Mouse (Mus musculus): Measurements from ENCODE around the gene Tmem101. TPM values are rescaled to one million over a fixed set of nuclear protein-coding genes. Genes with fewer than 3 reads are reported as not detected.

Gene Tmem101
- polyA plus RNA-seq, 1 experiment from 2014 or later = 26.3 TPM

DNA sequence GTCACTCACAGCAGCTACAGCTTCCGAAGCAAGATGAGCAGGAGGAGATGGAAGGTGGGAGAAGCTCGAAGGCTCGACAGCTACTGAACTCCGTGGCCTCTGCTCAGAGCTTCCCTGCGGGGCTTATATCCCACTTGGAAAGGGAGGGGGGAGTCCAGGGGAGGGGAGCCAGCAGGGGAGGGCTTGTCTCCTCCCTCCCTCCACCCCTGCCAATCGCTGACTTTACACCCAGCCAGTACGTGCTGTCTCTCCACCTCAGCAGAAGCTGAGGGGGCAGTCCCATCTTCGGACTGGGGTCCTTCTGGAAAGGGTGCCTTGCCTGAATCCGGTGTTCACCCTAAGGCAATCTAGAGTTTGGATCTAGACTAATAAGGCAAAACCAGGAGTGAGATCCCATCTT is 48.5 kb downstream of the Tmem101 start, which contains the start of gene Pyy:
Gene Pyy (minus strand): TSS at position 101 of the 400 bp plus-strand sequence.
- H3K9ac ChIP-seq = no peak within 1 kb of the TSS; the same call in 1 of the 2 replicates
- no peaks in the 10 kb centered on the region for H3K36me3 ChIP-seq (ENCODE audit: insufficient read depth)
- ATAC-seq (ENCODE audit: insufficient read depth) = no peak
- no peak within 1 kb of the TSS for H3K27ac ChIP-seq (ENCODE audit: low read depth)
- H3K4me2 ChIP-seq = peak within 1 kb of the TSS; percentile 49
- TF ChIP-seq CTCF (IDR thresholded peaks at IDR 0.05; ENCODE audit: low read depth) = no peak
- WGBS = 11% methylated on average over 9 of the region's 9 CpGs
- no peaks in the 10 kb centered on the region for H3K4me1 ChIP-seq (ENCODE audit: insufficient read depth)
- H3K4me3 ChIP-seq (ENCODE audit: low read depth, low read length) = peak within 1 kb of the TSS; percentile 17
- H3K9me3 ChIP-seq (ENCODE audit: low read depth, low read length) = no peaks in the 10 kb centered on the region
- H3K27me3 ChIP-seq (ENCODE audit: insufficient read depth, low read length) = peaks cover 50% of the 10 kb centered on the region
- DNase-seq = no peak

DNA sequence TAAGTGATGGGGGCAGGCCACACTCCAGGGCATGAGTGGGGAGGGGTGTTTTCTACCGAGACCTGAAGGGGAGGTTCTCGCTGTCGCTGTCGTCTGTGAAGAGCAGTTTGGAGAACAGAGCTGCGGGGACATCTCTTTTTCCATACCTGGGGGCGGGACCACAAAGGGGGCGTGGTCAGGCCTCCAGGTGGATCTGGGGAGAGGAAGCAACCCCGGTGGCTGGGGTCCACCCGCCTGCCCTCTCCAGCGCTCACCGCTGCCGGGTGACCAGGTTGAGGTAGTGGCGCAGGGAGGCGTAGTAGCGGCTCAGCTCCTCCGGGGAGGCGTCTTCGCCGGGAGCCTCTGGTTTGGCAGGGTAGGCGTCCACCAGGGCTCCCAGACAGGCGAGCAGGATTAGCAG is 49.3 kb downstream of the Tmem101 start:
- WGBS = 2% methylated on average over 21 of the region's 21 CpGs
- peak overlapping the region; percentile 49 for H3K4me2 ChIP-seq
- H3K9me3 ChIP-seq (ENCODE audit: low read depth, low read length) = no peaks in the 10 kb centered on the region
- TF ChIP-seq CTCF (IDR thresholded peaks at IDR 0.05; ENCODE audit: low read depth) = no peak
- peaks cover 52% of the 10 kb centered on the region for H3K27me3 ChIP-seq (ENCODE audit: insufficient read depth, low read length)
- H3K4me3 ChIP-seq (ENCODE audit: low read depth, low read length) = peak overlapping the region; percentile 17
- no peak for ATAC-seq (ENCODE audit: insufficient read depth)
- peak; percentile 6 for DNase-seq
- no peaks in the 10 kb centered on the region; the same call in 1 of the 2 replicates for H3K4me1 ChIP-seq (ENCODE audit: insufficient read depth)
- H3K27ac ChIP-seq (ENCODE audit: low read depth) = no peak overlapping the region
- H3K36me3 ChIP-seq (ENCODE audit: insufficient read depth) = no peaks in the 10 kb centered on the region
- H3K9ac ChIP-seq = no peak overlapping the region; the same call in 1 of the 2 replicates

Other genes starting within 250 kb of the Tmem101 start
- gene Sost, start 189.4 kb downstream of the Tmem101 start, polyA plus RNA-seq (2014; fragmentation: Nextera tagmentation; extraction: Ambion mirVana) = not detected in 2 replicates
- gene Cfap97d1, start 172.1 kb downstream of the Tmem101 start, polyA plus RNA-seq (2014; fragmentation: Nextera tagmentation; extraction: Ambion mirVana) = not detected in 2 replicates
- gene Dusp3, start 169.4 kb downstream of the Tmem101 start, polyA plus RNA-seq (2014; fragmentation: Nextera tagmentation; extraction: Ambion mirVana) = 15.7 and 16.9 TPM in 2 replicates
- 4.0 and 4.9 TPM in 2 replicates for gene Mpp3, start 127.9 kb downstream of the Tmem101 start, polyA plus RNA-seq (2014; fragmentation: Nextera tagmentation; extraction: Ambion mirVana)
- 0.17 and 0.23 TPM in 2 replicates for gene Cd300lg, start 114.9 kb downstream of the Tmem101 start, polyA plus RNA-seq (2014; fragmentation: Nextera tagmentation; extraction: Ambion mirVana)
- 4.9 and 6.3 TPM in 2 replicates for gene Mpp2, start 67.9 kb downstream of the Tmem101 start, polyA plus RNA-seq (2014; fragmentation: Nextera tagmentation; extraction: Ambion mirVana)
- gene Ppy, start 55.1 kb downstream of the Tmem101 start, polyA plus RNA-seq (2014; fragmentation: Nextera tagmentation; extraction: Ambion mirVana) = not detected in 2 replicates
- not detected in 2 replicates for gene Pyy, start 48.6 kb downstream of the Tmem101 start, polyA plus RNA-seq (2014; fragmentation: Nextera tagmentation; extraction: Ambion mirVana)
- gene Nags, start 10.9 kb downstream of the Tmem101 start, polyA plus RNA-seq (2014; fragmentation: Nextera tagmentation; extraction: Ambion mirVana) = not detected in 2 replicates
- gene Lsm12, start 28.9 kb upstream of the Tmem101 start, polyA plus RNA-seq (2014; fragmentation: Nextera tagmentation; extraction: Ambion mirVana) = 93.2 and 109 TPM in 2 replicates
- 31.0 and 34.5 TPM in 2 replicates for gene G6pc3, start 33.2 kb upstream of the Tmem101 start, polyA plus RNA-seq (2014; fragmentation: Nextera tagmentation; extraction: Ambion mirVana)
- gene Hdac5, start 73.8 kb upstream of the Tmem101 start, polyA plus RNA-seq (2014; fragmentation: Nextera tagmentation; extraction: Ambion mirVana) = 41.1 and 42.7 TPM in 2 replicates
- 21.4 and 22.2 TPM in 2 replicates for gene BC030867, start 92.5 kb upstream of the Tmem101 start, polyA plus RNA-seq (2014; fragmentation: Nextera tagmentation; extraction: Ambion mirVana)
- 0.08 TPM in 1 of 2 replicates, not detected in the other for gene Asb16, start 112.3 kb upstream of the Tmem101 start, polyA plus RNA-seq (2014; fragmentation: Nextera tagmentation; extraction: Ambion mirVana)
- gene Tmub2, start 128.5 kb upstream of the Tmem101 start, polyA plus RNA-seq (2014; fragmentation: Nextera tagmentation; extraction: Ambion mirVana) = 48.8 and 49.9 TPM in 2 replicates
- gene Atxn7l3, start 140.2 kb upstream of the Tmem101 start, polyA plus RNA-seq (2014; fragmentation: Nextera tagmentation; extraction: Ambion mirVana) = 17.4 TPM in 2 replicates
- 86.0 and 93.8 TPM in 2 replicates for gene Ubtf, start 163.3 kb upstream of the Tmem101 start, polyA plus RNA-seq (2014; fragmentation: Nextera tagmentation; extraction: Ambion mirVana)
- 6.0 and 6.9 TPM in 2 replicates for gene Slc4a1, start 209.8 kb upstream of the Tmem101 start, polyA plus RNA-seq (2014; fragmentation: Nextera tagmentation; extraction: Ambion mirVana)
- gene Rundc3a, start 237.0 kb upstream of the Tmem101 start, polyA plus RNA-seq (2014; fragmentation: Nextera tagmentation; extraction: Ambion mirVana) = 1.1 and 1.3 TPM in 2 replicates

Measured in lung, embryonic 14.5 days (tissue).